Mouse (Mus musculus): ENCODE results near the gene Sema4d. TPM values are rescaled to one million over a fixed set of nuclear protein-coding genes. Genes with fewer than 3 reads are reported as not detected.

Gene Sema4d
- total RNA-seq, 1 experiment: 25.1 TPM

GRCm38 (mm10) chr13:51734556-51734955 lies 59.0 kb downstream of the Sema4d start:
- H3K4me1 ChIP-seq (ENCODE audit: control insufficient read depth in 2 of 2, insufficient read depth in 2 of 2, low read length in 2 of 2, poor library complexity in 1 of 2): peaks cover 0 to 42% of the 10 kb centered on the region in 2 experiments; a peak in 3 of 4 replicates

GRCm38 (mm10) chr13:51732097-51732664 lies 61.4 kb downstream of the Sema4d start:
- in situ Hi-C loops (cut with MboI; ENCODE audit: low sequenced_read_pairs in 2 of 2, unreplicated experiment in 2 of 2): no loop called here
- Histone ChIP-seq H3K27ac (ENCODE audit: insufficient read depth, low read depth, low read length, poor library complexity, severe bottlenecking) (0 out of 2 replicates have a peak overlapping the region, but pooled peaks have one; percentile 5), H3K4me1 (ENCODE audit: control insufficient read depth in 2 of 2, insufficient read depth in 2 of 2, low read length in 2 of 2, poor library complexity in 1 of 2) (peaks cover 9 to 39% of the 10 kb centered on the region in 2 experiments), H3K9me3 (ENCODE audit: control insufficient read depth, insufficient read depth, low read depth, low read length) (no peaks in the 10 kb centered on the region), H3K9ac (ENCODE audit: insufficient read depth, low read depth, low read length, poor library complexity, severe bottlenecking) (no peak overlapping the region), H3K4me3 (ENCODE audit: insufficient read depth in 1 of 2, low read depth in 1 of 2, low read length in 2 of 2, poor library complexity in 1 of 2, severe bottlenecking in 1 of 2) (no peak overlapping the region), H3K36me3 (ENCODE audit: control insufficient read depth, insufficient read depth, low read length, poor library complexity, severe bottlenecking) (no peaks in the 10 kb centered on the region)
- TF ChIP-seq ZNF384 (IDR thresholded peaks at IDR 0.05; ENCODE audit: low read depth, low read length): no peak
- no peak for TF ChIP-seq CHD2 (IDR thresholded peaks at IDR 0.05; ENCODE audit: low read depth, low read length)
- TF ChIP-seq MAFK (IDR thresholded peaks at IDR 0.05; ENCODE audit: insufficient read depth, low read depth, low read length): no peak
- no peak for TF ChIP-seq ZC3H11A (IDR thresholded peaks at IDR 0.05; ENCODE audit: borderline replicate concordance, low read depth, low read length)
- no peak for TF ChIP-seq HCFC1 (IDR thresholded peaks at IDR 0.05; ENCODE audit: borderline replicate concordance, insufficient read depth, low read length)
- no peak for DNase-seq (ENCODE audit: low read depth, low spot score)

More at GRCm38 (mm10) chr13:51734556-51734955, 59.0 kb downstream of the Sema4d start:
- Histone ChIP-seq H3K4me3 (ENCODE audit: insufficient read depth in 1 of 2, low read depth in 1 of 2, low read length in 2 of 2, poor library complexity in 1 of 2, severe bottlenecking in 1 of 2) (no peak overlapping the region), H3K36me3 (ENCODE audit: control insufficient read depth, insufficient read depth, low read length, poor library complexity, severe bottlenecking) (no peaks in the 10 kb centered on the region), H3K9ac (ENCODE audit: insufficient read depth, low read depth, low read length, poor library complexity, severe bottlenecking) (no peak overlapping the region), H3K27ac (ENCODE audit: insufficient read depth, low read depth, low read length, poor library complexity, severe bottlenecking) (no peak overlapping the region), H3K9me3 (ENCODE audit: control insufficient read depth, insufficient read depth, low read depth, low read length) (no peaks in the 10 kb centered on the region)
- in situ Hi-C loops (cut with MboI; ENCODE audit: low sequenced_read_pairs in 2 of 2, unreplicated experiment in 2 of 2): no loop called here
- DNase-seq (ENCODE audit: low read depth, low spot score): no peak
- no peak for TF ChIP-seq CHD2 (IDR thresholded peaks at IDR 0.05; ENCODE audit: low read depth, low read length)
- TF ChIP-seq ZC3H11A (IDR thresholded peaks at IDR 0.05; ENCODE audit: borderline replicate concordance, low read depth, low read length): no peak
- TF ChIP-seq MAFK (IDR thresholded peaks at IDR 0.05; ENCODE audit: insufficient read depth, low read depth, low read length): no peak
- TF ChIP-seq HCFC1 (IDR thresholded peaks at IDR 0.05; ENCODE audit: borderline replicate concordance, insufficient read depth, low read length): no peak
- no peak for TF ChIP-seq ZNF384 (IDR thresholded peaks at IDR 0.05; ENCODE audit: low read depth, low read length)

- in situ Hi-C loops (cut with MboI; ENCODE audit: low sequenced_read_pairs in 2 of 2, unreplicated experiment in 2 of 2): no loop called here
- H3K4me1 ChIP-seq (ENCODE audit: control insufficient read depth in 2 of 2, insufficient read depth in 2 of 2, low read length in 2 of 2, poor library complexity in 1 of 2): peaks cover 9 to 40% of the 10 kb centered on the region in 2 experiments
- H3K9ac ChIP-seq (ENCODE audit: insufficient read depth, low read depth, low read length, poor library complexity, severe bottlenecking): no peak overlapping the region
- H3K9me3 ChIP-seq (ENCODE audit: control insufficient read depth, insufficient read depth, low read depth, low read length): no peaks in the 10 kb centered on the region
- H3K27ac ChIP-seq (ENCODE audit: insufficient read depth, low read depth, low read length, poor library complexity, severe bottlenecking): no peak overlapping the region
- DNase-seq (ENCODE audit: low read depth, low spot score): no peak
- TF ChIP-seq ZNF384 (IDR thresholded peaks at IDR 0.05; ENCODE audit: low read depth, low read length) (no peak), ZC3H11A (IDR thresholded peaks at IDR 0.05; ENCODE audit: borderline replicate concordance, low read depth, low read length) (no peak), HCFC1 (IDR thresholded peaks at IDR 0.05; ENCODE audit: borderline replicate concordance, insufficient read depth, low read length) (no peak), CHD2 (IDR thresholded peaks at IDR 0.05; ENCODE audit: low read depth, low read length) (no peak), MAFK (IDR thresholded peaks at IDR 0.05; ENCODE audit: insufficient read depth, low read depth, low read length) (no peak)
- no peaks in the 10 kb centered on the region for H3K36me3 ChIP-seq (ENCODE audit: control insufficient read depth, insufficient read depth, low read length, poor library complexity, severe bottlenecking)
- no peak overlapping the region for H3K4me3 ChIP-seq (ENCODE audit: insufficient read depth in 1 of 2, low read depth in 1 of 2, low read length in 2 of 2, poor library complexity in 1 of 2, severe bottlenecking in 1 of 2)
Observed at GRCm38 (mm10) chr13:51731474-51731873, 62.1 kb downstream of the Sema4d start.

- DNase-seq (ENCODE audit: low read depth, low spot score): peak; percentile 76
- TF ChIP-seq CHD2 (IDR thresholded peaks at IDR 0.05; ENCODE audit: low read depth, low read length) (no peak), MAFK (IDR thresholded peaks at IDR 0.05; ENCODE audit: insufficient read depth, low read depth, low read length) (no peak), ZNF384 (IDR thresholded peaks at IDR 0.05; ENCODE audit: low read depth, low read length) (no peak), HCFC1 (IDR thresholded peaks at IDR 0.05; ENCODE audit: borderline replicate concordance, insufficient read depth, low read length) (no peak), ZC3H11A (IDR thresholded peaks at IDR 0.05; ENCODE audit: borderline replicate concordance, low read depth, low read length) (no peak)
- peak overlapping the region; percentile 6; the same call in 1 of the 2 replicates for H3K9ac ChIP-seq (ENCODE audit: insufficient read depth, low read depth, low read length, poor library complexity, severe bottlenecking)
- no peaks in the 10 kb centered on the region for H3K9me3 ChIP-seq (ENCODE audit: control insufficient read depth, insufficient read depth, low read depth, low read length)
- H3K36me3 ChIP-seq (ENCODE audit: control insufficient read depth, insufficient read depth, low read length, poor library complexity, severe bottlenecking): no peaks in the 10 kb centered on the region
- peaks cover 9 to 51% of the 10 kb centered on the region in 2 experiments for H3K4me1 ChIP-seq (ENCODE audit: control insufficient read depth in 2 of 2, insufficient read depth in 2 of 2, low read length in 2 of 2, poor library complexity in 1 of 2)
- no peak overlapping the region for H3K4me3 ChIP-seq (ENCODE audit: insufficient read depth in 1 of 2, low read depth in 1 of 2, low read length in 2 of 2, poor library complexity in 1 of 2, severe bottlenecking in 1 of 2)
- H3K27ac ChIP-seq (ENCODE audit: insufficient read depth, low read depth, low read length, poor library complexity, severe bottlenecking): peak overlapping the region; percentile 50; the same call in 1 of the 2 replicates
- in situ Hi-C loops (cut with MboI; ENCODE audit: low sequenced_read_pairs in 2 of 2, unreplicated experiment in 2 of 2): no loop called here
Observed at GRCm38 (mm10) chr13:51729887-51730361, 63.6 kb downstream of the Sema4d start.
